20 mouse cellular contexts compared by ENCODE assay signal in the genomic region with DNA sequence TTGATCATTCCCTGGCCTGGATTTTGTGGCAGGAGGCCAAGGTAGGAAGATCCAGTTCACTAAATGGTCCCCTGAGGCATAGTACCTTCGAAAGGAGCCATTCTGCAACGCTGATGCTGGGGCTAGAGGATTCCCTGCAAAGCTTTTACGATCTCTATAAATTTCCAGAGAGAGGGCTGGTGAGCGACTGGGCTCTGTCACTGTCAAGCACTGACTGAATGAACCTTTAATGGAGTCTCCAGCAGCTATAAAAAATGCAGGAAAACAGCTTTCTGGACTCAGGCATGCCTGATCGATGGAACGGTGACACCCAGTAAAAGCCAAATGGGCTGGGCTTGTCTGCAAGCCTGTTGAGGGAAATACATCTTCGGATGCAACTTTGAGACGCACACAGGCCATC.
DNase-seq lines count a peak whose midpoint lies in the region; ATAC-seq lines count a peak whose summit lies in the region.
"Had no signal": no experiment of that assay in that cellular context is flagged by ENCODE, and none has a peak within 500 bp of the region (broad histone marks: within the 10 kb centered on the region; RNA-seq: fewer than 3 reads in every experiment).

No protein-coding gene starts in this region.

- WGBS in intestine, embryonic 15.5 days = 32% methylated on average over 8 of the region's 8 CpGs
- WGBS in intestine, embryonic 16.5 days = 36% methylated on average over 8 of the region's 8 CpGs
- 30% methylated on average over 8 of the region's 8 CpGs for WGBS in neural tube, embryonic 12.5 days
- 42% methylated on average over 8 of the region's 8 CpGs for WGBS in stomach, embryonic 16.5 days

- H3K4me3 ChIP-seq in intestine, embryonic 15.5 days (replicated peaks) = no peak overlapping the region
- H3K4me3 ChIP-seq in intestine, embryonic 16.5 days (ENCODE audit: low read length) = no peak overlapping the region
- no peak overlapping the region for H3K4me3 ChIP-seq in neural tube, embryonic 12.5 days
- no peak overlapping the region for H3K4me3 ChIP-seq in stomach, embryonic 16.5 days (replicated peaks; ENCODE audit: low read length)
- H3K4me3 ChIP-seq: forebrain, embryonic 10.5 days; heart, adult 2 months; heart, embryonic 13.5 days; midbrain, embryonic 15.5 days had no signal

- no peak overlapping the region for H3K4me2 ChIP-seq in intestine, embryonic 15.5 days (replicated peaks)
- H3K4me2 ChIP-seq in intestine, embryonic 16.5 days (ENCODE audit: low read depth, low read length) = no peak overlapping the region
- H3K4me2 ChIP-seq in neural tube, embryonic 12.5 days (replicated peaks) = no peak overlapping the region
- no peak overlapping the region for H3K4me2 ChIP-seq in stomach, embryonic 16.5 days (ENCODE audit: low read depth, low read length)
- H3K4me2 ChIP-seq: heart, embryonic 13.5 days; midbrain, embryonic 15.5 days had no signal

- peaks cover 8% of the 10 kb centered on the region for H3K4me1 ChIP-seq in intestine, embryonic 15.5 days (replicated peaks)
- peaks cover 10% of the 10 kb centered on the region for H3K4me1 ChIP-seq in intestine, embryonic 16.5 days (ENCODE audit: control insufficient read depth, insufficient read depth, low read length)
- H3K4me1 ChIP-seq in neural tube, embryonic 12.5 days = peaks cover 6% of the 10 kb centered on the region; the same call in 1 of the 2 replicates
- 0 out of 2 replicates have a peak, but pooled peaks cover 6% of the 10 kb centered on the region for H3K4me1 ChIP-seq in stomach, embryonic 16.5 days (ENCODE audit: control insufficient read depth, insufficient read depth, low read length)
- H3K4me1 ChIP-seq: forebrain, embryonic 10.5 days; midbrain, embryonic 15.5 days had no signal

- H3K9ac ChIP-seq in intestine, embryonic 15.5 days = no peak overlapping the region
- no peak overlapping the region for H3K9ac ChIP-seq in intestine, embryonic 16.5 days (ENCODE audit: low read depth, low read length)
- no peak overlapping the region for H3K9ac ChIP-seq in neural tube, embryonic 12.5 days
- no peak overlapping the region for H3K9ac ChIP-seq in stomach, embryonic 16.5 days (ENCODE audit: low read length)
- H3K9ac ChIP-seq: heart, embryonic 13.5 days; liver, postnatal 0 days; midbrain, embryonic 15.5 days had no signal

- H3K9me3 ChIP-seq in intestine, embryonic 15.5 days = no peaks in the 10 kb centered on the region
- no peaks in the 10 kb centered on the region for H3K9me3 ChIP-seq in intestine, embryonic 16.5 days (ENCODE audit: control insufficient read depth, low read length)
- H3K9me3 ChIP-seq in neural tube, embryonic 12.5 days = no peaks in the 10 kb centered on the region
- no peaks in the 10 kb centered on the region for H3K9me3 ChIP-seq in stomach, embryonic 16.5 days (replicated peaks; ENCODE audit: control insufficient read depth, low read length)
- H3K9me3 ChIP-seq: forebrain, embryonic 10.5 days; heart, embryonic 13.5 days; midbrain, embryonic 15.5 days had no signal

- H3K27me3 ChIP-seq in intestine, embryonic 15.5 days (replicated peaks) = no peaks in the 10 kb centered on the region
- no peaks in the 10 kb centered on the region for H3K27me3 ChIP-seq in intestine, embryonic 16.5 days (replicated peaks; ENCODE audit: control insufficient read depth, insufficient read depth, low read length)
- H3K27me3 ChIP-seq in neural tube, embryonic 12.5 days (replicated peaks) = no peaks in the 10 kb centered on the region
- H3K27me3 ChIP-seq in stomach, embryonic 16.5 days (ENCODE audit: control insufficient read depth, insufficient read depth, low read length) = no peaks in the 10 kb centered on the region
- H3K27me3 ChIP-seq: midbrain, embryonic 15.5 days had no signal

- H3K36me3 ChIP-seq in intestine, embryonic 15.5 days = no peaks in the 10 kb centered on the region
- H3K36me3 ChIP-seq in intestine, embryonic 16.5 days (ENCODE audit: control insufficient read depth, insufficient read depth, low read length) = no peaks in the 10 kb centered on the region
- no peaks in the 10 kb centered on the region for H3K36me3 ChIP-seq in neural tube, embryonic 12.5 days
- no peaks in the 10 kb centered on the region for H3K36me3 ChIP-seq in stomach, embryonic 16.5 days (ENCODE audit: control insufficient read depth, insufficient read depth, low read length)
- H3K36me3 ChIP-seq: forebrain, embryonic 10.5 days; heart, embryonic 13.5 days; midbrain, embryonic 15.5 days had no signal

- H3K27ac ChIP-seq in intestine, embryonic 15.5 days = no peak overlapping the region
- no peak overlapping the region for H3K27ac ChIP-seq in intestine, embryonic 16.5 days (ENCODE audit: low read length)
- no peak overlapping the region for H3K27ac ChIP-seq in neural tube, embryonic 12.5 days
- no peak overlapping the region for H3K27ac ChIP-seq in stomach, embryonic 16.5 days (ENCODE audit: low read length)
- H3K27ac ChIP-seq: forebrain, embryonic 10.5 days; heart, adult 2 months; heart, embryonic 13.5 days; hindbrain, postnatal 0 days; midbrain, embryonic 15.5 days had no signal

- peak; percentile 52; the same call in 1 of the 2 replicates for ATAC-seq in intestine, embryonic 15.5 days
- ATAC-seq in intestine, embryonic 16.5 days = no peak
- 0 out of 2 replicates have a peak, but pooled peaks have one; percentile 25 for ATAC-seq in neural tube, embryonic 12.5 days (ENCODE audit: low FRiP score, low read depth)
- peak; percentile 25; the same call in 1 of the 2 replicates for ATAC-seq in stomach, embryonic 16.5 days (ENCODE audit: insufficient read depth, low FRiP score)
- ATAC-seq: forebrain, embryonic 16.5 days; hindbrain, postnatal 0 days; liver, postnatal 0 days; midbrain, embryonic 15.5 days had no signal

- no peak for DNase-seq in neural tube, embryonic 10.5 days (ENCODE audit: extremely low spot score, low spot score)
- peak; percentile 22 for DNase-seq in hindlimb bud, embryonic 11.5 days (ENCODE audit: extremely low spot score, low read depth, low spot score)
- DNase-seq in thymus, postnatal 36 days = no peak
- DNase-seq: adrenal gland, adult 2 months; cerebellum, adult 18-20 months; cerebellum, postnatal 25 days; gastrocnemius, postnatal 36 days; heart, adult 2 months; heart, postnatal 14 days; liver, postnatal 0 days; lung, postnatal 36 days had no signal
